Mouse (Mus musculus) c-Kit-positive CD71-negative TER-119-negative erythroid progenitor cells, embryonic 14.5 days (primary cell): ENCODE measurements at regions not wholly inside any gene's neighbourhood (a gene's known extent, or its start where the extent isn't known, plus 50 kb on each side); places are given as distances from the start of the nearest gene placed in this dataset.
A peak's percentile ranks its signal among the peaks of the same experiment; 100 is the strongest.
"Not testable (repeated sequence)": the region's sequence is repeated elsewhere in the genome, so short reads cannot be mapped to it uniquely, and the experiment has no call there.

Experiments
- DNase-seq: peaks from one replicate; pipeline ENCODE4 v3.0.0-alpha.2; 2013; ENCODE audit warnings: low read depth

- DNase-seq = no peak
Measured at GRCm38 (mm10) chr15:25245631-25246030, 167.9 kb downstream of the Basp1 start.

- peak; percentile 10 for DNase-seq
Measured at GRCm38 (mm10) chr15:25237665-25238664, 175.6 kb downstream of the Basp1 start.

GRCm38 (mm10) chr15:25236191-25236723 lies 177.3 kb downstream of the Basp1 start:
- DNase-seq = no peak

GRCm38 (mm10) chr15:25234064-25234700 lies 179.4 kb downstream of the Basp1 start:
- no peak for DNase-seq

DNA sequence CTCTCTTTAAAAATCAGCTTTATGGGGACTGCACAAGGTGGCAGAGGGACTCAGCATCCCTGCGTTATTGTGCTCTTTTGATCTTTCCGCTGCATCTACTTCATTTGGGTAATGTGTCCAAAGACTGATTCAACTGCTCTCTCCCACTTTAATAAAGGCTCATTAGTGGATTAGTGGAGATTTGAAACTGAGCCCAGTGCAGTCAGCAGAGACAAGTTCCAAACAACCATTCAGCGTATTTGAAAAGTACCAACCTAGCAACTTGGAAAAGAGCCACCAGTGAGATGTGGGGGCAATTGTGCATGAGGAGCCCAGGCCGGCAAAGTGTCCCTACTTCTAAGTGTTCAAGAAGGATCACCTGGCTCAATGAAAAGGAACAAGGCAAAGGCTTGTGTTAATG lies 183.4 kb downstream of the Basp1 start:
- DNase-seq = no peak

DNA sequence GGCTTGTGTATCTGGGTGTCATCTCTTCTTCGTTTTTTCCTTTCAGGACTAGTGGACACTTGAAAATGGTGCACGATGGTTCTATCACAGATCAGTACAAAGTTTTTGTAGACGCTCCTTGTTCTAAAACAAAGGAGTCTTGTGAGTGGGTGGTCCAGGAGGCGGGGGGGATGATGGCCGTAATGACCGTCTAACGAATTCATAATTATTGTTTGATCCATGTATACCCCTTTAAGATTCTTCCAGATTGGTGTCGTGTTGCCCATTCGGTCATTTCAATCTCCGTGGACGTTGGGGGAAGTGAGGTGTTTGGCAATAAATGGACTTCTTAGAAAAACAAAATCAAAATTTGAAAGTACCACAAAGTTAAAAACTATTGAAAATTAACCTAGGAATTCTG lies 183.8 kb downstream of the Basp1 start:
- DNase-seq = no peak

DNA sequence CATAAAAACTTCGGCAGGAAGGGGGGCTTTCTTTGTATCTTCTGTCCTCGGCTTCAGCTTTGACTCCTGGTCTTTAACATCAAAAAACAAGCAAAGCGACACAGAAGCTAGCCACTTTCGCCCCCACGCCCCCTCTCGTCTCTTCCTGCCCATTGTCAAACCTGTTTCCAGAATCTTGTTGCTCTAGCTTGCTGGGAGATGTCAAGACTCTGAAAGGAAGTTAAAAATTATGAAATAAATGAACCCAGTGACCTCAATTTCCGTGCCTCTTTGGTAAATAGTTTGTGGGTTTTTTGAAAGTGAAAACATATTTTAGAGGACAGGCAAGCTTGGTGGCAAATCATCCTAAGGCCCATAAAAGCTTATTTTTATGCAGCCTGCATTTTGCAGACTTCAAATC lies 186.1 kb downstream of the Basp1 start:
- peak; percentile 6 for DNase-seq

DNA sequence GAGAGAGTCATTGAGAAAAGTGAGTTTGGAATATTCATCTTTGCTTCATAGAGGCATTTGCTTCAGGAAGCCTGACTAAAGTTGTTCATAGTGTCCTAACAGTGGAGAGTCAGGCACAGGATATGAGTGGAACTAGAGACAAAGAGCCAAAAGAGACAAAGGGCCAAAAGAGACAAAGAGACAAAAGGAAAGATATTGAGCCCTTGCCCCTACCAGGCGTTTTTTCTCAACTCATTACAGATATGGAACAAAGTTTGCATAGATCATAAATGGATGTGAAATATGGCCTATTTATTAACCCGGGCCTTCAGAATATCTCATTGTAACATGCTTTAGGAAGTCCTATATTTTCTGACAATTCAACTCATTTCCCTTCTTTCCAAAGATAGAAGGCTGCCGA lies 187.6 kb downstream of the Basp1 start:
- DNase-seq = no peak

- no peak for DNase-seq
Measured at GRCm38 (mm10) chr15:25225431-25225830, 188.1 kb downstream of the Basp1 start.

GRCm38 (mm10) chr15:25221749-25222148 lies 191.8 kb downstream of the Basp1 start:
- DNase-seq = no peak

DNA sequence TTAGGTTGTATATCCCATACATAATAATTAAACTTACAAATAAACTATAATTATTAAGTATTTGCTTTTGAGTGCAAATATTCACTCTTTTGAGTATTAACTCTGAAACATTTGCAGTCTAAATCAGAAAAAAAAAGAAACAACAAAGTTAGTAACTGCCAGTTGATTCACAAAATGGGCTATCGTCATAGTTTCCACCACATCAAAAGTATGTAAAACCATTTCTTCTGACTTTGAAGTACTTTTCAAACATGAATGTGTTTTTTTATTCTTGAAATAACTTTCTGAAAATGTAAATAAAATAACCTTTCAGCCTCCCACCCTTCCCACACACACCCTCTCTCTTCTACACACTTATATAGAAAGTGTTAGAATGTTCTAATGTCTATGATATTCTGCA lies 197.2 kb downstream of the Basp1 start:
- DNase-seq = no peak

DNA sequence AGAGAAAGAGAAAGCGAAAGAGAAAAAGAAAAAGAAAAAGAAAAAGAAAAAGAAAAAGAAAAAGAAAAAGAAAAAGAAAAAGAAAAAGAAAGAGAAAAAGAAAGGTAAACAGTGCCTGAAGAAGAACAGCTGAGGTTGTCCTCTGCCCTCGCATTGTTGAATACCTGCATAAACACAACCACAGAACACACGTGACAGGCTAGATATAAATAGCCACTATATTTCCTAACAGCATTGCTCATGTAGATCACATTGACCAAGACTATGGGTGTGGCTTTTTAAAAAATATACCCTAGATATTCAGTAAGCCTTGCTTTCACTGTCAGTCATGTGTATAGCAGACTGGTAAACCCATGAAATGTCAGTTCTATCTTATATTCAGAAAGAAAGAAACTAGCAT lies 211.5 kb downstream of the Basp1 start:
- no peak for DNase-seq

- DNase-seq = not testable (repeated sequence)
Measured at GRCm38 (mm10) chr15:25200249-25200648, 213.3 kb downstream of the Basp1 start.

GRCm38 (mm10) chr15:25187881-25188326 lies 225.7 kb downstream of the Basp1 start:
- DNase-seq = no peak

DNA sequence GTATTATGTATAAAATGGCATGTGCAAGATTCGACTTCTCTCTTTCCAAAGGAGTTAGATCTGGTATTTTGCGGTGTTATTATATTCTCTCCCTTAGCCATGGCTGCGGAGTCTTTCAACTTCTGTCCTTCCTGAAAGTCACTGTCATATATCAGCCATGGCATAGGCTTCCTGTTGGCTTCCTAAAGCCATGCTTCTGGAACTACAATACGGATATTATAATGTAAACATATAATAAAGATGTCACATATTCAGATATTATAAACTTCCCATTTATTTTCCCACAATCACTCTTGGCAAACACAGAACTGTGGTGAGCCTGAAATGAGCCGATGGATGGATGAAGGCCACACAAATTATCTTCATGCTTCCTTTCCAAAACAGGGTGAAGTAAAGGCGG lies 240.8 kb downstream of the Basp1 start:
- DNase-seq = no peak

GRCm38 (mm10) chr15:25146371-25146770 lies 267.2 kb downstream of the Basp1 start:
- DNase-seq = no peak

GRCm38 (mm10) chr15:25144228-25144627 lies 269.3 kb downstream of the Basp1 start:
- no peak for DNase-seq

DNA sequence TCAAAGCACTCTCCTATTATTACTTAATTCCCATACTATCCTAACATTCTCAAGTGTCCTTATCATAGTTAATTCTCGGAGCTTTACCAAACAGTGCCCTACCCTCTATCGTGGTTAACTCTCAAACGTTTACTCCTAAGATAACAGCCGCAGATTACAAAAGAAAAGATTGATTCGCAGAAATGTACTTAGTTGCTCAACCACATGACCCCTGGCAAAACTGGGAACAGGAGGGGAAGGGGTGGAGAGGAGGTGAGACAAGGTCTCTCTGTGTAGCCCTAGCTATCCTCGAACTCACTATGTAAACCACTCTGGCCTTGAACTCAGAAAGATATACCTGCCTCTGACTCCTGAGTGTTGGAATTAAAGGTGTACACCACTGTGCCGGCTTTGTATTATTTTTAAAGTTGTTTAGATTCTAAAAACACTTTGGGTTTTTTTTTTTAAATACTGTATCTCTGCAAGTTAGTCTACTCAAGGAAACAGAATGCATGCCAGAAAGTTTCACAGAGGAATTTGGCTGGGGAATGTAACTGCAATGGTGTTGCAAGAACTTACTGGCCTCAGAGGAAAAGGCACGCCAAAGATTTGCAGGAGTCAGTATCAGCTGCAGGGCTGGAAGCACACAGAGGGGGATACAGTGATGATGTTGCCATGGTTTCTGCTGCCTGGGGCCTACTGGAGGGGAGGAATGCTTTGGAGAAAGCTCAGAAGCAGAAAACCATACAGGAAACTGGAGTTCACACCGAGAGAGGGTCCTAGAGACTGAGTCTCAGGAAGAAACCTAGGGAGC lies 273.0 kb downstream of the Basp1 start:
- no peak for DNase-seq

DNA sequence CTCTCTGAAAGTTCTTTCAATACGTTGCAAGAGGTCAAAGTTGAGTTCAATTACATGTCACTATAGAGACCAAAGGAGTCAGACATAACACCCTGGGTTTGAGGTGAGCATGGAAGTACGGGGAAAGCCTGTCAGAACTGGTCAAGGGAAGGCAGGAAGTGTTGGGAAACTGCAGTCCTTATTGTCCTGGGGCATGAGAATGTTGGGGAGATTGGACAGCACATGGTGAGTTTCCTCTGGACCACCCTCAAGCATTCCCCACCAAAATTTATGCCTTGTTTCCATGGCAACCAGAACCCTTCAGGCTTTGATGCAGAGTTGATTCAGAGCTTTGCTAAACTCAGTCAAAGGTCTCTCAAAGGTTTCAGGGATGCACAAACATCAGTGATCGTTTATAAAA lies 276.5 kb downstream of the Basp1 start:
- DNase-seq = no peak

DNA sequence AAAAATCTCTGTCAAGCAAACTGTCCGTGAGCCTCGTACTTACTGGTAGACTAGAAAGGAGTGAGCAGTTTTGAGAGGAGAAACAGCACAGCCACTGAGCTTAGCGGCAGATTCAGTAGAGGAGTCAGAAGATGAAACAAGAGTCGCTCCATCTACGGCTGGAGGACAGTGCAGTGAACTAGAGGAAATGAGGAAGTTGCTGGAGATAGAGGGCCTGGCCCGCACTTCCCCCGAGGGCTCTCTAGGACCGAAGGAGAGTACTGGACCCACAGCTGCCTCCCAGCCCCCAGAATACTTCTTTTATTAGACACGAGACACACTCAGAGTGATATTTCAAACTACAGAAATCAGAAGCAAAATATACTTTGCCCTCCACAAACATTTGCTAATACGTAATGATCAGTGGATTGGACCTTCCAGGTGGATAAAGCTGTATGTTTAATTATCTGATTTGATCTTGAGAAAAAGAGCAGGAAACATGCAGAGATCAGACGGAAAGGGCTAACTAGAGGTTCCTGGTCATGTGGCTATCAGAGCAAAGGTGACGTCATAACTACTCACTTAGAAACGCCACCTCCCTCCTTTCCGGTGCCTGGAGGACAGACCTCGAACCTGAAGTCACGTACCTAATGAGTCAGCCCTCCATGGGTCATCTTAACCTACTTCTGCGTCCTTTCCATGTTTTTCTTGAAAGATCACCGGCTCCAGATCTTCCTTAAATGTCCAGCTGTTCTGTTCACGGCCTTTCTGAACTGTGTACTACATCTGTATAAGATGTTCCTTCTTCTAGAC lies 277.9 kb downstream of the Basp1 start:
- DNase-seq = no peak

DNA sequence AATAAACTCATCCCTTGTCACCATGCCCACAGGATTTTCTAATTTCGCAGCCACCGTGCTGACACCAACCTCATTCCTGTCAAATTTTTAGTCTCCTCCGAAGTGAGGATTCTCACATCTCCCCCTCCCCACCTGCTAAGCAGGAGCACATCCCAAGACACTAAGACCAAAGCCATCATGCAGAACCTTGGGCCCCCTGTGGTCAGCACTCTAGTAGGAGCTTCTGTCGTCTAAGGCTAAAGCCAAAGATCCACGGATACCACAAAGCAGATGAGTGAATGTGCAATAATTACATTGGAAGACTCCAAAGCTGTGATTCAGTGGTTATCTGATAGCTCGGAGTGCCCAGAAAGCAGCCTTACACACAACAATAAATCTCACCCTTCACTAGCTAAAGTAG lies 283.5 kb downstream of the Basp1 start:
- DNase-seq = no peak
